Mouse (Mus musculus): ENCODE measurements around the gene Btbd16. TPM values are rescaled to one million over a fixed set of nuclear protein-coding genes. Genes with fewer than 3 reads are reported as not detected.
A peak's percentile ranks its signal among the peaks of the same experiment; 100 is the strongest.

Gene Btbd16
- polyA plus RNA-seq (2015; fragmentation: Nextera tagmentation; extraction: Ambion mirVana) = not detected in 2 replicates

- H3K27me3 ChIP-seq = no peaks in the 10 kb centered on the region
- no peaks in the 10 kb centered on the region for H3K4me1 ChIP-seq
- ATAC-seq (ENCODE audit: insufficient number of reproducible peaks, insufficient read depth, low FRiP score, low TSS enrichment, low read depth) = no peak
- 59% methylated on average over 9 of the region's 9 CpGs for WGBS
- H3K4me3 ChIP-seq = no peak within 1 kb of the TSS
- no peak within 1 kb of the TSS for H3K9ac ChIP-seq
- no peaks in the 10 kb centered on the region for H3K9me3 ChIP-seq
- no peaks in the 10 kb centered on the region for H3K36me3 ChIP-seq
- H3K27ac ChIP-seq = no peak within 1 kb of the TSS
- no peak within 1 kb of the TSS for H3K4me2 ChIP-seq
Observed at GRCm38 (mm10) chr7:130773914-130774630, at the start of gene Btbd16. Gene Btbd16 (plus strand): TSS chr7:130774069.

- 88% methylated on average over 3 of the region's 3 CpGs for WGBS
- Histone ChIP-seq H3K36me3 (peaks cover 67% of the 10 kb centered on the region), H3K9ac (no peak overlapping the region), H3K27ac (no peak overlapping the region), H3K4me1 (peaks cover 13% of the 10 kb centered on the region), H3K27me3 (no peaks in the 10 kb centered on the region), H3K4me2 (no peak overlapping the region), H3K4me3 (no peak overlapping the region), H3K9me3 (no peaks in the 10 kb centered on the region)
- no peak for ATAC-seq (ENCODE audit: insufficient number of reproducible peaks, insufficient read depth, low FRiP score, low TSS enrichment, low read depth)
Observed at GRCm38 (mm10) chr7:130726185-130726584, 47.7 kb upstream of the Btbd16 start.

GRCm38 (mm10) chr7:130726724-130727422, 47.0 kb upstream of the Btbd16 start:
- Histone ChIP-seq H3K9ac (no peak overlapping the region), H3K27me3 (no peaks in the 10 kb centered on the region), H3K9me3 (no peaks in the 10 kb centered on the region), H3K4me2 (no peak overlapping the region), H3K36me3 (peaks cover 64% of the 10 kb centered on the region), H3K4me3 (no peak overlapping the region), H3K4me1 (peaks cover 20% of the 10 kb centered on the region), H3K27ac (no peak overlapping the region)
- 61% methylated on average over 8 of the region's 8 CpGs for WGBS
- no peak for ATAC-seq (ENCODE audit: insufficient number of reproducible peaks, insufficient read depth, low FRiP score, low TSS enrichment, low read depth)

GRCm38 (mm10) chr7:130727560-130727959, 46.3 kb upstream of the Btbd16 start:
- no peak for ATAC-seq (ENCODE audit: insufficient number of reproducible peaks, insufficient read depth, low FRiP score, low TSS enrichment, low read depth)
- 91% methylated on average over 4 of the region's 4 CpGs for WGBS
- Histone ChIP-seq H3K36me3 (peaks cover 62% of the 10 kb centered on the region), H3K4me3 (no peak overlapping the region), H3K27ac (no peak overlapping the region), H3K9me3 (no peaks in the 10 kb centered on the region), H3K4me1 (peaks cover 25% of the 10 kb centered on the region), H3K27me3 (no peaks in the 10 kb centered on the region), H3K4me2 (no peak overlapping the region), H3K9ac (no peak overlapping the region)

- 53% methylated on average over 7 of the region's 7 CpGs for WGBS
Observed at GRCm38 (mm10) chr7:130731792-130732191, 42.1 kb upstream of the Btbd16 start.

GRCm38 (mm10) chr7:130732908-130733307, 41.0 kb upstream of the Btbd16 start:
- H3K36me3 ChIP-seq = peaks cover 76% of the 10 kb centered on the region
- WGBS = 53% methylated on average over 6 of the region's 6 CpGs

More at GRCm38 (mm10) chr7:130731792-130732191, 42.1 kb upstream of the Btbd16 start:
- peaks cover 18% of the 10 kb centered on the region for H3K4me1 ChIP-seq
- no peaks in the 10 kb centered on the region for H3K27me3 ChIP-seq
- no peak overlapping the region for H3K4me2 ChIP-seq
- no peaks in the 10 kb centered on the region for H3K9me3 ChIP-seq
- ATAC-seq (ENCODE audit: insufficient number of reproducible peaks, insufficient read depth, low FRiP score, low TSS enrichment, low read depth) = no peak
- no peak overlapping the region for H3K4me3 ChIP-seq
- peaks cover 66% of the 10 kb centered on the region for H3K36me3 ChIP-seq
- no peak overlapping the region for H3K27ac ChIP-seq
- 0 out of 2 replicates have a peak overlapping the region, but pooled peaks have one; percentile 44 for H3K9ac ChIP-seq

GRCm38 (mm10) chr7:130733423-130733822, 40.4 kb upstream of the Btbd16 start:
- H3K4me2 ChIP-seq = no peak overlapping the region
- H3K4me3 ChIP-seq = no peak overlapping the region
- H3K36me3 ChIP-seq = peaks cover 76% of the 10 kb centered on the region
- no peak for ATAC-seq (ENCODE audit: insufficient number of reproducible peaks, insufficient read depth, low FRiP score, low TSS enrichment, low read depth)
- no peaks in the 10 kb centered on the region for H3K27me3 ChIP-seq
- no peaks in the 10 kb centered on the region for H3K9me3 ChIP-seq
- peaks cover 18% of the 10 kb centered on the region for H3K4me1 ChIP-seq
- no peak overlapping the region for H3K27ac ChIP-seq
- WGBS = 95% methylated on average over 8 of the region's 8 CpGs
- no peak overlapping the region for H3K9ac ChIP-seq

More at GRCm38 (mm10) chr7:130732908-130733307, 41.0 kb upstream of the Btbd16 start:
- Histone ChIP-seq H3K4me1 (peaks cover 18% of the 10 kb centered on the region), H3K4me3 (no peak overlapping the region), H3K27me3 (no peaks in the 10 kb centered on the region), H3K4me2 (no peak overlapping the region), H3K27ac (no peak overlapping the region), H3K9me3 (no peaks in the 10 kb centered on the region), H3K9ac (no peak overlapping the region)
- ATAC-seq (ENCODE audit: insufficient number of reproducible peaks, insufficient read depth, low FRiP score, low TSS enrichment, low read depth) = no peak

GRCm38 (mm10) chr7:130734195-130734787, 39.6 kb upstream of the Btbd16 start:
- H3K9ac ChIP-seq = no peak overlapping the region
- peaks cover 18% of the 10 kb centered on the region for H3K4me1 ChIP-seq
- H3K27me3 ChIP-seq = no peaks in the 10 kb centered on the region
- peaks cover 75% of the 10 kb centered on the region for H3K36me3 ChIP-seq
- no peaks in the 10 kb centered on the region for H3K9me3 ChIP-seq
- no peak overlapping the region for H3K4me3 ChIP-seq
- WGBS = 97% methylated on average over 2 of the region's 2 CpGs
- ATAC-seq (ENCODE audit: insufficient number of reproducible peaks, insufficient read depth, low FRiP score, low TSS enrichment, low read depth) = no peak
- H3K4me2 ChIP-seq = no peak overlapping the region
- H3K27ac ChIP-seq = no peak overlapping the region

GRCm38 (mm10) chr7:130741099-130741498, 32.8 kb upstream of the Btbd16 start:
- no peaks in the 10 kb centered on the region for H3K27me3 ChIP-seq
- peaks cover 6% of the 10 kb centered on the region; the same call in 1 of the 2 replicates for H3K4me1 ChIP-seq
- no peak overlapping the region for H3K4me3 ChIP-seq
- 84% methylated on average over 4 of the region's 4 CpGs for WGBS
- H3K36me3 ChIP-seq = peaks cover 97% of the 10 kb centered on the region
- H3K9me3 ChIP-seq = no peaks in the 10 kb centered on the region
- no peak overlapping the region for H3K9ac ChIP-seq
- no peak overlapping the region for H3K4me2 ChIP-seq
- ATAC-seq (ENCODE audit: insufficient number of reproducible peaks, insufficient read depth, low FRiP score, low TSS enrichment, low read depth) = no peak
- no peak overlapping the region for H3K27ac ChIP-seq

- no peak for ATAC-seq (ENCODE audit: insufficient number of reproducible peaks, insufficient read depth, low FRiP score, low TSS enrichment, low read depth)
- 66% methylated on average over 9 of the region's 9 CpGs for WGBS
- H3K4me3 ChIP-seq = no peak overlapping the region
Observed at GRCm38 (mm10) chr7:130743239-130744025, 30.4 kb upstream of the Btbd16 start.

GRCm38 (mm10) chr7:130749165-130749564, 24.7 kb upstream of the Btbd16 start:
- Histone ChIP-seq H3K4me1 (peaks cover 15% of the 10 kb centered on the region), H3K4me3 (no peak overlapping the region), H3K27me3 (no peaks in the 10 kb centered on the region), H3K9ac (no peak overlapping the region), H3K27ac (no peak overlapping the region), H3K4me2 (no peak overlapping the region), H3K9me3 (no peaks in the 10 kb centered on the region), H3K36me3 (peaks cover 83% of the 10 kb centered on the region)
- ATAC-seq (ENCODE audit: insufficient number of reproducible peaks, insufficient read depth, low FRiP score, low TSS enrichment, low read depth) = no peak
- 91% methylated on average over 4 of the region's 4 CpGs for WGBS

More at GRCm38 (mm10) chr7:130743239-130744025, 30.4 kb upstream of the Btbd16 start:
- H3K4me2 ChIP-seq = no peak overlapping the region
- no peak overlapping the region for H3K9ac ChIP-seq
- peaks cover 97% of the 10 kb centered on the region for H3K36me3 ChIP-seq
- peaks cover 6% of the 10 kb centered on the region; the same call in 1 of the 2 replicates for H3K4me1 ChIP-seq
- H3K9me3 ChIP-seq = no peaks in the 10 kb centered on the region
- H3K27ac ChIP-seq = peak overlapping the region; percentile 36
- H3K27me3 ChIP-seq = no peaks in the 10 kb centered on the region
